Mouse (Mus musculus) left cerebral cortex, postnatal 4 days (tissue): Measurements from ENCODE around the gene A230050P20Rik. TPM values are rescaled to one million over a fixed set of nuclear protein-coding genes. Genes with fewer than 3 reads are reported as not detected.

Experiments
- DNase-seq: peaks from one replicate; pipeline ENCODE4 v3.0.0-alpha.2; 2022
- intact Hi-C: fragments of 180-260 bp; cut with DNase I; formaldehyde crosslinking; loops from one replicate; pipeline ENCODE4 v1.15.1; 2025
- microRNA-seq: library from miRNA; unstranded; fragments of <30 nt; microRNA quantifications from one replicate; pipeline ENCODE4 v1.2.0, GENCODE M21; 2022
- total RNA-seq, 2 experiments: library from RNA; stranded (reverse); gene quantifications; 2 replicates each; pipeline ENCODE4 v1.2.3; 2021

A230050P20Rik gene
- total RNA-seq, 2 experiments from 2014 or later = 33.3 to 42.2 TPM

GRCm38 (mm10) chr9:20893590-20894343 is 25.3 kb downstream of the A230050P20Rik start:
- DNase-seq = no peak
- intact Hi-C loops = no loop called here

DNA sequence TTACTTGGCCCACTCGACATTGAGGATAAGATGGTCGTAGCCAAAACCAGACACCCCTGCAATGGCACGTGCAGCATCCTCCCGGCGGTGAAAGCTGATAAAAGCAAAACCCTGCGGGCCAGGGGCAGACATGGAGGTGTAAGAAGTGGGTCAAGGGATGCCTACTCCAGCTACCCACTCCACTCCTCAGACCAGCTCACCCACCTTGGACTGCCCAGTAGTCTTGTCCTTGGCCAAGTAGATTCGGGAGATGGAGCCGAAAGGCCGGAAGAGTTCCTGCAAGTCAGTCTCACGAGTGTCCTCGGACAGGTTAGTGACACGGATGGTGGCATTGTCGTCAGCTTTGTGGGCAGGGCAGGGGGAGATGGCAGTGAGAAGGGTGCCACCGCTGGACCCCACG is 26.2 kb downstream of the A230050P20Rik start:
- DNase-seq = no peak
- intact Hi-C loops = no loop called here

DNA sequence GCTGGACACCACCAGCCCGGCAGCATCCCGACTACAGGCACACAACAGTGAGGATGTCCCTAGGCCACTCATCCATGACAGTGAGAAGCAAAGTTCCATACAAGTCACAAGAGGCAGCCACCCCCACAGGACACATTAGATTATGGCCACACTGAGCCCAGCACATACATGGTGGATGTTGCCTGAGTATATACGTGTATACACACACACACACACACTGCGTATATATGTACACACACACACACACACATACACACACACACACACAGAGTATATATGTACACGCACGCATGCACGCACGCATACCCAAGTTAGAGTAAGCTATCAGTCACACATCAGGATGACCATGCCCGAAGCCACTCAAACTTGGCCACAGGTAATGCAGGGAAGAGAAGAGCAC is 26.9 kb downstream of the A230050P20Rik start:
- intact Hi-C loops = no loop called here
- DNase-seq = no peak

GRCm38 (mm10) chr9:20897736-20898510 is 29.5 kb downstream of the A230050P20Rik start:
- no peak for DNase-seq
- intact Hi-C loops = no loop called here

GRCm38 (mm10) chr9:20898511-20899073 is 30.1 kb downstream of the A230050P20Rik start, which contains the start of gene Eif3g:
Eif3g (minus strand) TSS chr9:20898623.
- intact Hi-C loops = no loop called here
- DNase-seq = peak; percentile 87

DNA sequence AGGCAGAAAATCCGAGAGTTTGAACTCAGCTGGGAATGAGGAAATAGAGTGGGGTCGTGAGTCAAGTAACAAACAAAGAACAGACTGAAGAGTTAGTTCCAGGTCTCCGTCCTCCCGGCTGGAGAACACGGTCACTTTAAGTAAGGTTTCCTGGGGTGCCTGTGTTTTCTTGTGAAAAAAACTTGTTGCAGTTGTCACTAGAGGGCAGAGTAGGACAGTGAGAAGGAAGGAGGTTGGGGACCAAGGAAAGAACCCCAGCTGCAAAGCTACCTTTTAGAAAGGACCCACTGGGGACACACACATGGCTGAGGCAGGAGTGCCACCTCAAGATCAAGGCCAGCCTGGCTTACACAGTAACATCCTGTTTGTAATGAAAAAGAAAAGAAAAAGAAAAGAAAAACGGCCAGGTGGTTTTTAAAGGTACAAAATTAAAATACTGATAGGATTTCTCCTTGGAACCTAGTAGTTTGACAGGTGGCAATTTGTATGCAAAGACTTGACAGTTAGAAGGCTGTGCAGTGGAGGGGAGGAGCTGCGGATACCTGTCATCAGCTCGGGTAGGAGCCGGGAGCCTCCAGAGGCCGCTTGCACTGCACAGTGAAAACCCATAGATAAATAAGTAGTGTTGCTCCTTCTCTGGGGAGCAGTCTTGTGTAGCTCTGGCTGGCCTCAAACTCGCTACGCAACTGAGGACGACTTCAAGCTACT is 33.2 kb downstream of the A230050P20Rik start:
- no peak for DNase-seq
- intact Hi-C loops = loop anchor here (5.0 kb wide), 1 partner anchor 96 kb away; no protein-coding TSS in a partner anchor

DNA sequence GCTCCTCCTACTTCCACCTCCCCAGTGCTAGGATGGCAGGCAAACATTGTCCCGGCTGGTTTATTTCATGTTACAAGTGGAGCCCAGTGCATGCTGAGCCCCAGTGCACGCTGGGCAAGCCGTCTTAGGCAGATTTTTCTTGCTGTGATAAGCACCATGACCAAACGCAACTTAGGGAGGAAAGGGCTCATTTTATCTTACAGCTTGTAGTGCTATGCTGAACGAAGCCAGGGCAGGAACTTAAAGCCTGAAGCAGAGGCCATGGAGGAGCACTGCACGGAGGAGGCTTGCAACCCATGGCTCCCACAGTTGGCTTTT is 33.7 kb downstream of the A230050P20Rik start:
- intact Hi-C loops = loop anchor here (5.0 kb wide), 1 partner anchor 95 kb away; no protein-coding TSS in a partner anchor
- no peak for DNase-seq

DNA sequence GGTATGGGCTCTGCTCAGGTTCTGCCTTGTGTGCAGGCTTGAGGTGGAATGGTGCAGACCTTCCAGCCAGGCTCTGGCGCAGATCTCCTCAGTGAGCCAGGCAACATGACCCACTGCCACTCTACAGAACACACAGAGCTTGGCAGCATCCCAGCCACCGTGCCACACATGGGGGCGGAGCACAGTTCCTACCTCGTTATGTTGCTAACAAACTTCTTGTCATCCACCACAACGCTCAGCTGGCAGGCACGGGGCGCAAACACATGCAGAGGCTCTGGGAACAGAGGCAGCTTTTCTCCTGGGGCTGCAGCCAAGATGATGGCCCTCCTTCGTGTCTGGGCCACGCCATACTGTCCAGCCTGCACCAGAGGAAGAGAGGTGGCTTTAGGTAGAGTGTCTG is 41.5 kb downstream of the A230050P20Rik start:
- intact Hi-C loops = no loop called here
- no peak for DNase-seq

DNA sequence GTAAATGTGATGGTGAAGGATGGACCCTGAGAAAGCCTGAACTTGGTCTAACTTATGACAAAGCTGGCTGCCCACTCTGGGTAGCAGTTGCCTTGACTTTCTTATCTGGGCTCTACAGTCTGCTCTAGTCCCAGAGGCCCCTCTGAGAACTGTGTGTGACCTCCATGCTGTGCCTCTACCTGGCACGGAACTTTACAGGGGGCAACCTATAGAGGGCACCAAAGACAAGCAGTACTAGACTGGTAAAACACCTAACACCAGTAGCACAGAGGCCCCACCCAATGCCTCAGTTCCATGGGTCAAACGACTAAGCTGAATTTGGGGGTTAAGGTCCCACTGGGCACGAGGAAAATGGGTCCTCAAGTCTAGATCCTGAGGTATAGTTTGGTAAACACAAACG is 47.7 kb downstream of the A230050P20Rik start:
- intact Hi-C loops = no loop called here
- DNase-seq = no peak

- intact Hi-C loops = no loop called here
- DNase-seq = no peak
These were observed 54.8 kb downstream of the A230050P20Rik start for GRCm38 (mm10) chr9:20923258-20923657.

Small RNA genes within 50 kb of the gene (microRNA-seq; reads per million reads assigned to microRNA genes)
- gene Mir7081 = 0.90 reads per million

Other genes starting within 250 kb of the A230050P20Rik start
- gene Ubl5, start 225.8 kb upstream of the A230050P20Rik start, total RNA-seq = 100 to 1,000 TPM; 298 to 308 TPM
- gene Fbxl12, start 223.9 kb upstream of the A230050P20Rik start, total RNA-seq = 10 to 100 TPM; 21.9 to 25.4 TPM
- 10 to 100 TPM; 27.0 to 28.4 TPM for gene Pin1, start 216.5 kb upstream of the A230050P20Rik start, total RNA-seq
- gene Olfm2, start 122.3 kb upstream of the A230050P20Rik start, total RNA-seq = 100 to 1,000 TPM; 229 to 241 TPM
- gene Col5a3, start 53.6 kb upstream of the A230050P20Rik start, total RNA-seq = 1 to 10 TPM in 1 of 2 experiments, under 1 TPM in 1; 0.90 to 1.2 TPM
- gene Rdh8, start 50.1 kb upstream of the A230050P20Rik start, total RNA-seq = not detected
- gene Angptl6, start 11.1 kb downstream of the A230050P20Rik start, total RNA-seq = 10 to 100 TPM in 1 of 2 experiments, 1 to 10 TPM in 1; 9.9 to 10.9 TPM
- 10 to 100 TPM; 37.9 to 43.0 TPM for gene Ppan, start 19.5 kb downstream of the A230050P20Rik start, total RNA-seq
- 100 to 1,000 TPM; 144 to 147 TPM for gene Eif3g, start 30.0 kb downstream of the A230050P20Rik start, total RNA-seq
- gene Dnmt1, start 91.2 kb downstream of the A230050P20Rik start, total RNA-seq = 10 to 100 TPM; 86.1 to 88.5 TPM
- gene S1pr2, start 108.1 kb downstream of the A230050P20Rik start, total RNA-seq = 1 to 10 TPM; 4.5 to 5.5 TPM
- gene Mrpl4, start 134.1 kb downstream of the A230050P20Rik start, total RNA-seq = 10 to 100 TPM; 45.2 to 49.3 TPM
- gene Icam1, start 147.3 kb downstream of the A230050P20Rik start, total RNA-seq = 1 to 10 TPM; 2.5 to 2.8 TPM
- gene Icam4, start 160.7 kb downstream of the A230050P20Rik start, total RNA-seq = not detected
- 10 to 100 TPM; 28.1 to 41.3 TPM for gene Icam5, start 163.4 kb downstream of the A230050P20Rik start, total RNA-seq
- not detected for gene Zglp1, start 198.5 kb downstream of the A230050P20Rik start, total RNA-seq
- gene Gm49373, start 204.5 kb downstream of the A230050P20Rik start, total RNA-seq = 1 to 10 TPM; 1.9 TPM
- 10 to 100 TPM; 36.6 to 38.2 TPM for gene Fdx1l, start 205.0 kb downstream of the A230050P20Rik start, total RNA-seq
- gene Gm38431, start 223.4 kb downstream of the A230050P20Rik start, total RNA-seq = 1 to 10 TPM; 3.3 to 4.1 TPM
- gene Raver1, start 223.4 kb downstream of the A230050P20Rik start, total RNA-seq = 10 to 100 TPM; 36.8 to 37.9 TPM